Mouse (Mus musculus) hindbrain, embryonic 15.5 days (tissue): ENCODE measurements at regions not wholly inside any gene's neighbourhood (a gene's known extent, or its start where the extent isn't known, plus 50 kb on each side); places are given as distances from the start of the nearest gene placed in this dataset.

Experiments used
- ATAC-seq: fragments of 200-750 bp; cut with Nextera tagmentation; 2 replicates; pipeline ENCODE4 v1.8.0; 2017; ENCODE audit warnings: low read depth, moderate number of reproducible peaks, moderate TSS enrichment; ENCODE audit not compliant: low FRiP score
- H3K27ac ChIP-seq: fragments of 300-500 bp; sonication (generic); replicated peaks from 2 replicates; pipeline ENCODE4 v1.5.1; 2015; ENCODE audit warnings: mild to moderate bottlenecking, inconsistent platforms
- H3K27me3 ChIP-seq: fragments of 300-500 bp; sonication (generic); 2 replicates; pipeline ENCODE4 v1.6.1; 2015; ENCODE audit warnings: control low read depth, inconsistent platforms
- H3K36me3 ChIP-seq: fragments of 300-500 bp; sonication (generic); 2 replicates; pipeline ENCODE4 v1.6.1; 2015; ENCODE audit warnings: control low read depth, inconsistent platforms
- H3K4me1 ChIP-seq: fragments of 300-500 bp; sonication (generic); replicated peaks from 2 replicates; pipeline ENCODE4 v1.6.1; 2015; ENCODE audit warnings: control low read depth, inconsistent platforms
- H3K4me2 ChIP-seq: fragments of 300-500 bp; sonication (generic); 2 replicates; pipeline ENCODE4 v1.6.1; 2015; ENCODE audit warnings: moderate library complexity, mild to moderate bottlenecking, inconsistent platforms
- H3K4me3 ChIP-seq: fragments of 300-500 bp; sonication (generic); 2 replicates; pipeline ENCODE4 v1.5.1; 2015; ENCODE audit warnings: mild to moderate bottlenecking, inconsistent platforms
- H3K9ac ChIP-seq: fragments of 300-500 bp; sonication (generic); 2 replicates; pipeline ENCODE4 v1.6.1; 2015; ENCODE audit warnings: inconsistent platforms
- H3K9me3 ChIP-seq: fragments of 300-500 bp; sonication (generic); 2 replicates; pipeline ENCODE4 v1.6.1; 2016; ENCODE audit warnings: control low read depth, inconsistent platforms
- WGBS: fragments of 180-500 bp; shearing (Covaris S2); methylation state at CpG from one replicate; pipeline ENCODE4 v1.1.7; 2015; 5-methylcytosine and 5-hydroxymethylcytosine counted together

DNA sequence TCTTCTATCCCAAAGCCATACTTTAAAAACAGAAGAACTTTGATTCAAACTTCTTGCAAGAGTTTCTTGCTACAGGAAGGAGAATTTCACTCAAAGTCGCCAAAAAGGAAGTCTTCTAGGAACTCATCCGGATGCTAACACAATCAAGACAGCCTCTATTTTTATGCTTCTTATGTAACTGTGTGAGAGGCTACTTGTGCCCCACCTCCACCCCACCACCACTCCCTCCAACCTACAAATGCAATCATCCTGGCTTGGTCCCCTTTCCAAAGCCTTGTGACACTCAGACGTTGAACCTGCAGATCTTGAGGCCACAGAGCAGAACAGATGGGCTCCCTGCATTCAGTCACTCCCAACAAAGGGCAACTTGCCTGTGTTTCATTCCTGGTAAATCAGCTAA is 77.1 kb upstream of the Gm47985 start:
- no peak overlapping the region for H3K4me3 ChIP-seq
- no peaks in the 10 kb centered on the region for H3K9me3 ChIP-seq
- WGBS: 73% methylated on average over 3 of the region's 3 CpGs
- no peaks in the 10 kb centered on the region for H3K27me3 ChIP-seq
- peaks cover 9% of the 10 kb centered on the region; the same call in 1 of the 2 replicates for H3K4me1 ChIP-seq
- no peak overlapping the region for H3K4me2 ChIP-seq
- no peak for ATAC-seq
- H3K9ac ChIP-seq: no peak overlapping the region
- H3K27ac ChIP-seq: no peak overlapping the region
- H3K36me3 ChIP-seq: no peaks in the 10 kb centered on the region

DNA sequence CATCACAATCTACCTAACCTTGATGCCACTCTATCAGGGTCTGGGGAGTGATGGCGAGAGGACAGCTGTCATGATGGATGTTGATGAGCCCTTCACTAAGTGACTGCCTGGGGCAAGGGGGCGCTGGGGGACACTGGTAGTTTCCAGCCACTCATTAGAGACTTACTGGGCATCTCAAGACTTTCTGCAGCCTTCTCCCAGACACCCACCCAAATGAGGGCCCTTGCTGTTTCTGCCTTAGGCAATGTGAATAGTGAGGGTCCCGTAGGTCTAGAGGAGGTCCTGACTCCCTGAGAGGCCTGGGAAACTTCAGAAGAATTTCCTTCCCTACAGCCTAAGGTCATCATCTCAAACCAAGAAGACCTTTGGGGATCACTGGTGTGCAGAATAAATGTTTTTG is 74.9 kb upstream of the Gm47985 start:
- Histone ChIP-seq H3K4me3 (no peak overlapping the region), H3K36me3 (no peaks in the 10 kb centered on the region), H3K4me2 (no peak overlapping the region), H3K4me1 (0 out of 2 replicates have a peak, but pooled peaks cover 9% of the 10 kb centered on the region), H3K27me3 (no peaks in the 10 kb centered on the region), H3K27ac (no peak overlapping the region), H3K9me3 (no peaks in the 10 kb centered on the region), H3K9ac (no peak overlapping the region)
- WGBS: 80% methylated on average over 3 of the region's 3 CpGs
- ATAC-seq: no peak

DNA sequence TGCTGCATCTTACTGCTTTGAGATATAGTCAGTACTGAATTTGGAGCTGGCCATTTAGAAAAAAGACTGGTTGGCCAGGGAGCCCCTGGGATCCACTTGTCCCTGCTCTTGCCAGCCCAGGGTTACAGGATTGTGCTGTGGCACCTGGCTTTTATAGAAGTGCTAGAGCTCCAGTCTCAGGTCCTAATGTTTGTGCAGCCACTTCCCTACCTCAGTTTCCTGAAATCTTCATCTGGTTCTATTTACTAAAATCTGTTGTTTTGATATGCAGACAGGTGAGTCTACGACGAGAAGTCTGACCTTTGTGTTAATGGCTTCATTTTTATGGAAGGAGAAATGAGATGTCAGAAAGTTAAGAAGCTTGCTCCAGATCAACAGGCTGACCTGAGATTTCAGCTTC is 73.0 kb upstream of the Gm47985 start:
- Histone ChIP-seq H3K9ac (no peak overlapping the region), H3K27me3 (no peaks in the 10 kb centered on the region), H3K9me3 (no peaks in the 10 kb centered on the region), H3K36me3 (no peaks in the 10 kb centered on the region), H3K27ac (no peak overlapping the region), H3K4me1 (no peaks in the 10 kb centered on the region), H3K4me3 (no peak overlapping the region), H3K4me2 (no peak overlapping the region)
- ATAC-seq: no peak
- 96% methylated on average over 2 of the region's 2 CpGs for WGBS

DNA sequence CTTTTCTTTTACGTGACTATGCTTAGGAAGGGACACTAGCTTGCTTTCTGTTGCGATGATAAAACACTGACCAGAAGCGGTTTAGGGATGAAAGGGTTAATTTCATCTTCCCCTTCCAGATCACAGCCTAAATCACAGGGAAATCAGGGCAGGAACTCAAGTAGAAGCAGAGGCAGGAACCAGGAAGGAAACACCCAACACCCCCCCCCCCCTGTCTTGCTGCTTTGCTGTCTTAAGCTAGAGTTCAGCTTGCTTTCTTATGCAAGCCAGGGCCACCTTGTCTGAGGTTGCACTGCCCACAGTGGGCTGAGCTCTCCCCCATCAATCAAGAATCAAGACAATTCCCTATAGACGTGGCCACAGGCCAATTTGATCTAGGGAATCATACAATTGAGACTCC is 71.9 kb upstream of the Gm47985 start:
- Histone ChIP-seq H3K4me1 (no peaks in the 10 kb centered on the region), H3K27me3 (no peaks in the 10 kb centered on the region), H3K9me3 (no peaks in the 10 kb centered on the region), H3K27ac (no peak overlapping the region), H3K36me3 (no peaks in the 10 kb centered on the region), H3K4me3 (no peak overlapping the region), H3K4me2 (no peak overlapping the region), H3K9ac (no peak overlapping the region)
- ATAC-seq: no peak
- 72% methylated on average over 4 of the region's 4 CpGs for WGBS

DNA sequence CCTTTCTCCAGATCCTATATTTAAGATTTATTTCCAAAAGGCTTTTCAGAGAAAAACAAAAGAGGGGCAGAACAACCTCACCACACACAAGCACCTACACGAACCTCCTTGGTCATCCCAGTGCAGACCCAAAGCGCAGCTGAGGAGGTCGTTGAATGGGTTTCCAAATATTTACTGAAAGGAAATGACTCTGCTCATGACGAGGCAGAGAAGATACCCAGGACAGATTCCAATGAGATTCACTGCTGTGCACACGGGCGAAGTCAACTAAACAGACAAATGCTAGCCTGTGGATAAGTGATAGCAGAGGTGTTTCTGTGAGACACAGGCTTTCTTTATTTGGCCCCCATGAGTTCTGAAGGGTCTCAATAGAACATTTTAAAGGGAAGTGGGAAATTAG is 70.7 kb upstream of the Gm47985 start:
- Histone ChIP-seq H3K9ac (no peak overlapping the region), H3K9me3 (no peaks in the 10 kb centered on the region), H3K4me1 (no peaks in the 10 kb centered on the region), H3K4me3 (no peak overlapping the region), H3K4me2 (no peak overlapping the region), H3K27me3 (no peaks in the 10 kb centered on the region), H3K36me3 (no peaks in the 10 kb centered on the region), H3K27ac (no peak overlapping the region)
- WGBS: 68% methylated on average over 6 of the region's 6 CpGs
- no peak for ATAC-seq

DNA sequence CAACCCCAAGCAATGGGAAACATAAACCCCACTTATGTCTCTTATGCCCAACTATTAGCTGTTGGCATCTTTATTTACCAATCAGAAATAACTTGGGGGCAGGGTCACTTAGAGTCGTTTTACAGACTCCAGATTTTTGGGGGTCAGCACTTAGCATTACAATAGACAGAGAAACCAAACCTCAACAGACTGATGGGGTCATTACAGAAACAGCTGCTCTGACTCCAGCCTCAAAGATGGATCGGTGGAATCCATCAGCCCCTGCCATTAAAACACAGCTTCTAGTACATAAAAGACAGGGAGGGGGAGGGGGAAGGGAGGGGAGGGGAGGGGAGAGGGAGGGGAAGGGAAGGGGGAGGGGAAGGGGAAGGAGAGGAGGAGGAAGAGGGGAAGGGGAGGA is 69.9 kb upstream of the Gm47985 start:
- no peak overlapping the region for H3K4me2 ChIP-seq
- ATAC-seq: no peak
- H3K27me3 ChIP-seq: no peaks in the 10 kb centered on the region
- WGBS: 14% methylated on average over 2 of the region's 2 CpGs
- no peak overlapping the region for H3K27ac ChIP-seq
- H3K4me3 ChIP-seq: no peak overlapping the region
- H3K9ac ChIP-seq: no peak overlapping the region
- H3K4me1 ChIP-seq: no peaks in the 10 kb centered on the region
- H3K36me3 ChIP-seq: no peaks in the 10 kb centered on the region
- no peaks in the 10 kb centered on the region for H3K9me3 ChIP-seq

DNA sequence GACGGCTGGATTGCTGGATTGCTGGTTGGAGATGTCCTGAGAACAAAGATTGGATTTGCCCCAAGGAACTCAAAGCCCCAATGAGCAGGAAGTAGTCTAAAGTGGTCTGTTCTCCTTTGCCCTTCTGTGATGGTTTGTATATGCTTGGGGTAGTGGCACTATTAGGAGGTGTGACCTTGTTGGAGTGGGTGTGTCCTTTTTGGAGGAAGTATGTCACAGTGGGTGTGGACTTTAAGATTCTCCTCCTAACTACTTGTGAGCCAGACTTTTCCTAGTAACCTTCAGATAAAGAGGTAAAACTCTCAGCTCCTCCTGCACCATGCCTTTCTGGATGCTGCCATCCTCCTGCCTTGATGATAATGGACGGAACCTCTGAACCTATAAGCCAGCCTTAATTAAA is 69.1 kb upstream of the Gm47985 start:
- no peak for ATAC-seq

DNA sequence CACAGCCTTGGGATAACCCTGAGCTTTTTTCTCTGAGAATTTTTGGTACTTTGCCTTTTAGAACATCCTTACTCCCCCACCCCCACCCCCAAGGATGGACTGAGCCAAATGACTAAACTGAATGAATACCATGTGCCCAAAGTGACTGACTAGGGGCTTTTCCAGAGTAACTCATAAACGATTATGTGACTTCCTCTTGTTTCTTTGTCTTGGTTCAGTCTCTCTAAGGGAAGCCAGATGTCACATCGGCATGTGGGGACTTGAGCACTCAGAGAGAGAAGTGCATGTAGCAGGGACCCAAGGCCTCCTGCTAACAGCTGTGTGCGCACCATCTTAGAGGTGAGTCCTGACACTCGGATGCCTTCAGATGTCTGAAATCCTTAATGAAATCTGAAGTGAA is 63.8 kb upstream of the Gm47985 start:
- ATAC-seq: no peak
- no peak overlapping the region for H3K9ac ChIP-seq
- H3K36me3 ChIP-seq: no peaks in the 10 kb centered on the region
- WGBS: 47% methylated on average over 4 of the region's 4 CpGs
- H3K4me1 ChIP-seq: no peaks in the 10 kb centered on the region
- no peaks in the 10 kb centered on the region for H3K27me3 ChIP-seq
- no peaks in the 10 kb centered on the region for H3K9me3 ChIP-seq
- H3K27ac ChIP-seq: no peak overlapping the region
- H3K4me3 ChIP-seq: no peak overlapping the region
- H3K4me2 ChIP-seq: no peak overlapping the region

More for the DNA sequence above, 69.1 kb upstream of the Gm47985 start:
- Histone ChIP-seq H3K4me1 (no peaks in the 10 kb centered on the region), H3K4me2 (no peak overlapping the region), H3K9ac (no peak overlapping the region), H3K36me3 (no peaks in the 10 kb centered on the region), H3K27ac (no peak overlapping the region), H3K27me3 (no peaks in the 10 kb centered on the region), H3K9me3 (no peaks in the 10 kb centered on the region), H3K4me3 (no peak overlapping the region)
- WGBS: 77% methylated on average over 2 of the region's 2 CpGs

DNA sequence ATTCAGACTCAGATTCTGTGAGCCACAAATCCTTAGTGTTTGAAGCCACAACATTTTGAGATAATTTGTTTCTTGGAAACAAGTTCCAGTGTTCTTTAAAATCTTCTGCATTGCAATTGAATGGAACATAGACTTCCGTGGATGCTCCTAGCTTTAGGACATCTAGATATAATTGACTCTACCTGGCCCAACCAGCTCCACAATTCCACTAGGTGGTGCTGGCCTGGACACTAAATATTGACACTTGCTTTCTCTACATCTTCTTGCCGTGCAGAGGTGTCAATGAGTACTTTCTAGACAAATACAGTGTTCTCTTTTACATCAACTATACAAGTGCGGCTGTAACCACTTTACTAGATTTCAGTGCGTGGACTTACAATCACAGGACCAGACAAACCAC is 63.4 kb upstream of the Gm47985 start:
- no peaks in the 10 kb centered on the region for H3K9me3 ChIP-seq
- ATAC-seq: no peak
- H3K4me3 ChIP-seq: no peak overlapping the region
- no peaks in the 10 kb centered on the region for H3K36me3 ChIP-seq
- 94% methylated on average over 4 of the region's 4 CpGs for WGBS
- H3K27ac ChIP-seq: no peak overlapping the region
- H3K4me2 ChIP-seq: no peak overlapping the region
- no peaks in the 10 kb centered on the region for H3K4me1 ChIP-seq
- H3K27me3 ChIP-seq: no peaks in the 10 kb centered on the region
- H3K9ac ChIP-seq: no peak overlapping the region

DNA sequence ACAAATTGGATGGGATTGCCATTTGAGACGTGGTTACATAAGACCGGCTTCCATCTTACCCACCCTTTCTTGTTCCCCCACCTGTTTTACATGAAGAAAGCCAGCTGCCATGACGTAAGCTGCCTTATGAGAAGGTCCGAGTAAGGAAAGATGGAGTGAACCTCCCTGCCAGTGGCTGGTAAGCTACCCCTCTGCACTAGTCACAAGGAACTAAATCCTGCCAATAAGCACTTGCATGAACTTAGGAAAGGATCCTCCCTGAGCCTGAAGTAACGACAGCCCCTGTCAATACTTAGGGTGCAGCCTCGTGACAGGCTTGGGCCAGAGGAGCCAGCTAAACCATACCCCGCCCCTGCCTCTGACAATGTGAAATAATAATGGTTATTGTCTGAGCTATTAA is 62.8 kb upstream of the Gm47985 start:
- no peak overlapping the region for H3K27ac ChIP-seq
- no peaks in the 10 kb centered on the region for H3K27me3 ChIP-seq
- no peak for ATAC-seq
- WGBS: 92% methylated on average over 7 of the region's 7 CpGs
- H3K4me1 ChIP-seq: no peaks in the 10 kb centered on the region
- no peaks in the 10 kb centered on the region for H3K9me3 ChIP-seq
- no peak overlapping the region for H3K4me3 ChIP-seq
- H3K36me3 ChIP-seq: no peaks in the 10 kb centered on the region
- no peak overlapping the region for H3K9ac ChIP-seq
- H3K4me2 ChIP-seq: no peak overlapping the region

DNA sequence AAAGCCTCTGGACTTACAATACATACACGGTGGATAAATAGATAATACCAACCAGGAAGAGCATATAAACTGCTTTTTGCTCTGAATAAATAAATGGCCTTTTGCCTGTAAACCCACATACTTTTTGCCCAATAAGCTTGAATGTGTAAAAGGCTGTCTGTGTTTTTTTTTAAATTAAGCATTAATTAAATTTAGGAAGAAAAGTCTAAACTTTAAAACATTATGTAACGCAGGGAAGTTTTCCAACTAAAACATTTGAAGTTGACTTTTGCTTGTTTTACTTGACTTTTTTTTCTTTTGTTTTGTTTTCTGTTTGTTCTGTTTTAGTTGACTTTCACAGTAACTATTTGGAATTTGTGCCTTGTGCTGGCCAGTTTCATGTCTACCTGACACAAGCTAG is 60.7 kb upstream of the Gm47985 start:
- Histone ChIP-seq H3K4me1 (no peaks in the 10 kb centered on the region), H3K4me3 (no peak overlapping the region), H3K27ac (no peak overlapping the region), H3K4me2 (no peak overlapping the region), H3K27me3 (no peaks in the 10 kb centered on the region), H3K9me3 (no peaks in the 10 kb centered on the region), H3K9ac (no peak overlapping the region), H3K36me3 (no peaks in the 10 kb centered on the region)
- 97% methylated on average over 2 of the region's 2 CpGs for WGBS
- ATAC-seq: no peak

DNA sequence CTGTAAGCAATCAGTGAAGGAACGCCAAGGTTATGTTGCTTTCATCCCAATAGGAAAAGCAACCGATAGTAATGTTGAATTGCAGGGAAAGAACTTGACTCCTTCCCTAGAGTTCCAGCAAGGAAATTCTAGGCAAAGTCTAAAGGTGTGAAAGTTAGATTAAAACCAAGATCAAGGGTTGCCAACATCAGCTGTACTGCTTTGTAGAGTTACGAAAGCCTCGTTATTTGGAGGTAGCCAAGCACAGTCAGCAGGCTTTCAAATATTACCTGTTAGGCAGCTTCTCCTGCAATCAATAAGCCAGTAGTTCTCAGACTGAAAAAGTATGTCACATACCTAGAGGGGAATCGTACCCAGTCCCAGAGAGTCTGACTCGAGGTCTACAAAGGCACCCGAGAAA is 58.4 kb upstream of the Gm47985 start:
- Histone ChIP-seq H3K9me3 (no peaks in the 10 kb centered on the region), H3K36me3 (no peaks in the 10 kb centered on the region), H3K9ac (no peak overlapping the region), H3K4me3 (no peak overlapping the region), H3K27ac (no peak overlapping the region), H3K4me1 (no peaks in the 10 kb centered on the region), H3K4me2 (no peak overlapping the region), H3K27me3 (no peaks in the 10 kb centered on the region)
- no peak for ATAC-seq
- 97% methylated on average over 7 of the region's 7 CpGs for WGBS

DNA sequence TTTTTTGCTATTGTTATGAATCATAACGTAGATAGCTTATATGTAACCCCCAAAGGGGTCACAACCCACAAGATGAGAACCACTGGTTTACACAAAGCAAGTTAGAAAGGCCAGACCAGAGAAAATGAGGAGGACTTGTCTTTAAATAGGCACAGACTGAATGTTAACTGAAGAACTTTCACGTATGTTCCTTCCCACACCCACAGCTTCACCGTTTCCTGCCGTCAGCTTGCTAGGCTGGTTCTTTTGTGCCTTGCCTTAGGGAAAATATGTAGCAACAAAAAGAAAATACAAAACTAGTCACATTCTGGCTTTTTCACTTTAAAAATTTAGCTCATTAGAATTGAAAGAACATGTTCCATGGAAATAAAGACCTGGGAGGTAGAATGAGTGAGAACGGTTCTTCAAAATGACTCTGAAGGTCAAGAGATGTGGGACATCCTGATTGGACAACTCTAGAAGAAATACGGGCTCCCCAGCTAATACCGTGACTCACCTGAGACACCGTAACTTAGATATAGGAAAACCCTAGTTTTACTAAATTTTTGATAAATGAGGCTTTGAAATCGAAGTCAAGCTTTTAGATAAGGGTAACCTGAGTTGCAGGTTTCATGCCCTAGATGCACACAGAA is 57.2 kb upstream of the Gm47985 start:
- H3K27me3 ChIP-seq: no peaks in the 10 kb centered on the region
- H3K4me2 ChIP-seq: no peak overlapping the region
- H3K36me3 ChIP-seq: no peaks in the 10 kb centered on the region
- no peaks in the 10 kb centered on the region for H3K4me1 ChIP-seq
- ATAC-seq: no peak
- no peak overlapping the region for H3K27ac ChIP-seq
- WGBS: 92% methylated on average over 9 of the region's 9 CpGs
- no peak overlapping the region for H3K4me3 ChIP-seq
- no peaks in the 10 kb centered on the region for H3K9me3 ChIP-seq
- no peak overlapping the region for H3K9ac ChIP-seq
